Mouse (Mus musculus) liver, embryonic 11.5 days (tissue): Measurements from ENCODE around the gene Sprr2a2. TPM values are rescaled to one million over a fixed set of nuclear protein-coding genes. Genes with fewer than 3 reads are reported as not detected.

Experiments
- polyA plus RNA-seq: library from polyadenylated mRNA; unstranded; fragments of >200 nt; fragmentation: Nextera tagmentation; extraction: Ambion mirVana; gene quantifications from 2 replicates; pipeline ENCODE4 v1.2.1, GENCODE M21; 2014

Sprr2a2 gene
- polyA plus RNA-seq, 1 experiment from 2014 or later = 1.1 TPM

Other genes starting within 250 kb of the Sprr2a2 start
- not detected in 2 replicates for gene Pglyrp3, start 201.3 kb upstream of the Sprr2a2 start, polyA plus RNA-seq
- 0.79 and 0.90 TPM in 2 replicates for gene Lor, start 132.8 kb upstream of the Sprr2a2 start, polyA plus RNA-seq
- not detected in 2 replicates for gene Prr9, start 92.0 kb upstream of the Sprr2a2 start, polyA plus RNA-seq
- gene Lelp1, start 73.2 kb upstream of the Sprr2a2 start, polyA plus RNA-seq = not detected in 2 replicates
- gene Sprr2a1, start 121 bp upstream of the Sprr2a2 start, polyA plus RNA-seq = not detected in 2 replicates
- not detected in 2 replicates for gene Sprr2a3, start 69.5 kb downstream of the Sprr2a2 start, polyA plus RNA-seq
- gene Sprr2b, start 100.7 kb downstream of the Sprr2a2 start, polyA plus RNA-seq = not detected in 2 replicates
- not detected in 2 replicates for gene Sprr2d, start 123.2 kb downstream of the Sprr2a2 start, polyA plus RNA-seq
- gene Sprr2e, start 136.2 kb downstream of the Sprr2a2 start, polyA plus RNA-seq = not detected in 2 replicates
- gene Sprr2f, start 149.3 kb downstream of the Sprr2a2 start, polyA plus RNA-seq = not detected in 2 replicates
- gene Sprr2h, start 169.8 kb downstream of the Sprr2a2 start, polyA plus RNA-seq = not detected in 2 replicates
- gene Sprr2i, start 192.1 kb downstream of the Sprr2a2 start, polyA plus RNA-seq = not detected in 2 replicates
- gene Sprr2j-ps, start 202.2 kb downstream of the Sprr2a2 start, polyA plus RNA-seq = not detected in 2 replicates
- gene Gm9774, start 213.5 kb downstream of the Sprr2a2 start, polyA plus RNA-seq = 7.2 and 9.1 TPM in 2 replicates
- gene Sprr2k, start 216.7 kb downstream of the Sprr2a2 start, polyA plus RNA-seq = not detected in 2 replicates
- not detected in 2 replicates for gene Sprr1b, start 222.9 kb downstream of the Sprr2a2 start, polyA plus RNA-seq
- not detected in 2 replicates for gene Sprr3, start 242.8 kb downstream of the Sprr2a2 start, polyA plus RNA-seq